Mouse (Mus musculus): ENCODE measurements around the gene A2ml1.
"Not testable (repeated sequence)": the region's sequence is repeated elsewhere in the genome, so short reads cannot be mapped to it uniquely, and the experiment has no call there.

A2ml1 gene

GRCm38 (mm10) chr6:128581508-128581907 is at the start of gene A2ml1:
Gene A2ml1 (minus strand): TSS chr6:128581608.
- no peak for DNase-seq

GRCm38 (mm10) chr6:128629771-128630739 is 48.6 kb upstream of the A2ml1 start:
- peak; percentile 54 for DNase-seq

GRCm38 (mm10) chr6:128625246-128625645 is 43.8 kb upstream of the A2ml1 start:
- DNase-seq, result not testable (repeated sequence)

- no peak for DNase-seq
Observed at GRCm38 (mm10) chr6:128624425-128624824, 43.0 kb upstream of the A2ml1 start.

- not testable (repeated sequence) for DNase-seq
Observed at GRCm38 (mm10) chr6:128623433-128623832, 42.0 kb upstream of the A2ml1 start, which contains the start of gene Klrb1a. Gene Klrb1a (minus strand): TSS chr6:128623533.

- DNase-seq, result no peak
Observed at GRCm38 (mm10) chr6:128622733-128623132, 41.3 kb upstream of the A2ml1 start.

GRCm38 (mm10) chr6:128606350-128606749 is 24.9 kb upstream of the A2ml1 start:
- DNase-seq, result no peak

GRCm38 (mm10) chr6:128604512-128604911 is 23.1 kb upstream of the A2ml1 start:
- peak; percentile 18 for DNase-seq

GRCm38 (mm10) chr6:128602463-128603201 is 21.2 kb upstream of the A2ml1 start:
- DNase-seq, result no peak

- DNase-seq, result no peak
Observed at GRCm38 (mm10) chr6:128602026-128602425, 20.6 kb upstream of the A2ml1 start.

- DNase-seq, result peak; percentile 16
Observed at GRCm38 (mm10) chr6:128599555-128599954, 18.1 kb upstream of the A2ml1 start.

GRCm38 (mm10) chr6:128598256-128599047 is 17.0 kb upstream of the A2ml1 start:
- no peak for DNase-seq

- peak; percentile 59 for DNase-seq
Observed at GRCm38 (mm10) chr6:128597121-128597522, 15.7 kb upstream of the A2ml1 start.

GRCm38 (mm10) chr6:128594651-128595050 is 13.2 kb upstream of the A2ml1 start:
- no peak for DNase-seq

GRCm38 (mm10) chr6:128589426-128589825 is 8.0 kb upstream of the A2ml1 start:
- DNase-seq, result no peak

GRCm38 (mm10) chr6:128587619-128588018 is 6.2 kb upstream of the A2ml1 start:
- DNase-seq, result no peak

- no peak for DNase-seq
Observed at GRCm38 (mm10) chr6:128585642-128586245, 4.3 kb upstream of the A2ml1 start.

GRCm38 (mm10) chr6:128584070-128584660 is 2.8 kb upstream of the A2ml1 start:
- peak; percentile 12 for DNase-seq

GRCm38 (mm10) chr6:128577301-128577700 is 4.1 kb downstream of the A2ml1 start:
- DNase-seq, result no peak

- DNase-seq, result no peak
Observed at GRCm38 (mm10) chr6:128566589-128566988, 14.8 kb downstream of the A2ml1 start.

- no peak for DNase-seq
Observed at GRCm38 (mm10) chr6:128554049-128554448, 27.4 kb downstream of the A2ml1 start.
